Mouse (Mus musculus): ENCODE measurements around the gene Pkp3. TPM values are rescaled to one million over a fixed set of nuclear protein-coding genes. Genes with fewer than 3 reads are reported as not detected.
A peak's percentile ranks its signal among the peaks of the same experiment; 100 is the strongest.

The Pkp3 gene
- total RNA-seq, 2 experiments from 2014 or later = 3.8 to 9.7 TPM

- ATAC-seq (ENCODE audit: poor library complexity, severe bottlenecking) = peak; percentile 81
Measured at GRCm38 (mm10) chr7:141092051-141092735, 14.2 kb downstream of the Pkp3 start.

- no peak for ATAC-seq (ENCODE audit: poor library complexity, severe bottlenecking)
Measured at GRCm38 (mm10) chr7:141093950-141094349, 15.9 kb downstream of the Pkp3 start.

GRCm38 (mm10) chr7:141094487-141095205 lies 16.6 kb downstream of the Pkp3 start:
- no peak for ATAC-seq (ENCODE audit: poor library complexity, severe bottlenecking)

- no peak for ATAC-seq (ENCODE audit: poor library complexity, severe bottlenecking)
Measured at GRCm38 (mm10) chr7:141096021-141096420, 18.0 kb downstream of the Pkp3 start.

- ATAC-seq (ENCODE audit: poor library complexity, severe bottlenecking) = peak; percentile 62
Measured at GRCm38 (mm10) chr7:141096649-141097056, 18.6 kb downstream of the Pkp3 start.

- ATAC-seq (ENCODE audit: poor library complexity, severe bottlenecking) = no peak
Measured at GRCm38 (mm10) chr7:141097177-141097576, 19.2 kb downstream of the Pkp3 start.

- ATAC-seq (ENCODE audit: poor library complexity, severe bottlenecking) = peak; percentile 65
Measured at GRCm38 (mm10) chr7:141099911-141100691, 22.1 kb downstream of the Pkp3 start, which contains the start of gene Sigirr. Gene Sigirr (minus strand): TSS chr7:141100572.

GRCm38 (mm10) chr7:141103161-141103560 lies 25.1 kb downstream of the Pkp3 start:
- ATAC-seq (ENCODE audit: poor library complexity, severe bottlenecking) = no peak

GRCm38 (mm10) chr7:141115874-141116273 lies 37.9 kb downstream of the Pkp3 start:
- ATAC-seq (ENCODE audit: poor library complexity, severe bottlenecking) = no peak

- no peak for ATAC-seq (ENCODE audit: poor library complexity, severe bottlenecking)
Measured at GRCm38 (mm10) chr7:141117636-141118035, 39.6 kb downstream of the Pkp3 start, which contains the start of gene Ano9. Gene Ano9 (minus strand): TSS chr7:141117806.

GRCm38 (mm10) chr7:141119487-141119886 lies 41.5 kb downstream of the Pkp3 start:
- no peak for ATAC-seq (ENCODE audit: poor library complexity, severe bottlenecking)

GRCm38 (mm10) chr7:141120605-141121004 lies 42.6 kb downstream of the Pkp3 start:
- no peak for ATAC-seq (ENCODE audit: poor library complexity, severe bottlenecking)

- no peak for ATAC-seq (ENCODE audit: poor library complexity, severe bottlenecking)
Measured at GRCm38 (mm10) chr7:141121051-141121531, 43.1 kb downstream of the Pkp3 start.

- no peak for ATAC-seq (ENCODE audit: poor library complexity, severe bottlenecking)
Measured at GRCm38 (mm10) chr7:141122245-141122644, 44.2 kb downstream of the Pkp3 start, which contains the start of gene Ptdss2. Gene Ptdss2 (plus strand): TSS chr7:141122382.

GRCm38 (mm10) chr7:141122689-141123516 lies 44.9 kb downstream of the Pkp3 start:
- ATAC-seq (ENCODE audit: poor library complexity, severe bottlenecking) = peak; percentile 98

- no peak for ATAC-seq (ENCODE audit: poor library complexity, severe bottlenecking)
Measured at GRCm38 (mm10) chr7:141123517-141123856, 45.5 kb downstream of the Pkp3 start.

GRCm38 (mm10) chr7:141131024-141131820 lies 53.2 kb downstream of the Pkp3 start:
- ATAC-seq (ENCODE audit: poor library complexity, severe bottlenecking) = peak; percentile 98

GRCm38 (mm10) chr7:141131904-141132755 lies 54.1 kb downstream of the Pkp3 start:
- peak; percentile 8; the same call in 1 of the 2 replicates for ATAC-seq (ENCODE audit: poor library complexity, severe bottlenecking)

Measured in megakaryocyte, adult 5-6 weeks (primary cell).